ENCODE assay signal across 20 mouse cellular contexts in genomic region chr2:93482036-93482644, GRCm38 (mm10). TPM values are rescaled to one million over a fixed set of nuclear protein-coding genes. Genes with fewer than 3 reads are reported as not detected.
DNase-seq lines count a peak whose midpoint lies in the region; ATAC-seq lines count a peak whose summit lies in the region.
"Had no signal": no experiment of that assay in that cellular context is flagged by ENCODE, and none has a peak within 500 bp of the region (broad histone marks: within the 10 kb centered on the region; RNA-seq: fewer than 3 reads in every experiment).

No protein-coding gene starts in this region.

- no peaks in the 10 kb centered on the region for H3K36me3 ChIP-seq in midbrain, embryonic 10.5 days
- H3K36me3 ChIP-seq in midbrain, embryonic 11.5 days (ENCODE audit: control insufficient read depth, insufficient read depth, low read length), result no peaks in the 10 kb centered on the region
- no peaks in the 10 kb centered on the region for H3K36me3 ChIP-seq in embryonic facial prominence, embryonic 14.5 days (ENCODE audit: control insufficient read depth, insufficient read depth, low read length)
- no peaks in the 10 kb centered on the region for H3K36me3 ChIP-seq in midbrain, embryonic 16.5 days (ENCODE audit: control insufficient read depth, insufficient read depth, low read length)
- H3K36me3 ChIP-seq: heart, embryonic 13.5 days; liver, embryonic 12.5 days; lung, embryonic 15.5 days had no signal

- H3K27ac ChIP-seq in midbrain, embryonic 10.5 days (replicated peaks), result peak overlapping the region; percentile 34; the same call in 1 of the 2 replicates
- no peak overlapping the region for H3K27ac ChIP-seq in midbrain, embryonic 11.5 days (ENCODE audit: low read depth, low read length)
- peak overlapping the region; percentile 40; the same call in 1 of the 2 replicates for H3K27ac ChIP-seq in embryonic facial prominence, embryonic 14.5 days (replicated peaks; ENCODE audit: low read depth, low read length)
- no peak overlapping the region for H3K27ac ChIP-seq in midbrain, embryonic 16.5 days (ENCODE audit: low read length)
- H3K27ac ChIP-seq: heart, embryonic 13.5 days; layer of hippocampus, adult 2 months; liver, embryonic 12.5 days; lung, embryonic 15.5 days; macrophage had no signal

- ATAC-seq in midbrain, embryonic 11.5 days (ENCODE audit: low FRiP score), result no peak
- ATAC-seq in embryonic facial prominence, embryonic 14.5 days (ENCODE audit: low read depth), result peak; percentile 60
- 0 out of 2 replicates have a peak, but pooled peaks have one; percentile 52 for ATAC-seq in midbrain, embryonic 16.5 days
- ATAC-seq: intestine, embryonic 16.5 days; liver, embryonic 12.5 days had no signal

- 52% methylated on average over 6 of the region's 6 CpGs for WGBS in midbrain, embryonic 10.5 days
- WGBS in midbrain, embryonic 11.5 days, result 51% methylated on average over 6 of the region's 6 CpGs
- WGBS in embryonic facial prominence, embryonic 14.5 days, result 10% methylated on average over 6 of the region's 6 CpGs
- 42% methylated on average over 6 of the region's 6 CpGs for WGBS in midbrain, embryonic 16.5 days

- H3K27me3 ChIP-seq in midbrain, embryonic 10.5 days (ENCODE audit: low read depth, poor library complexity, severe bottlenecking), result peaks cover 11% of the 10 kb centered on the region; the same call in 1 of the 2 replicates
- no peaks in the 10 kb centered on the region for H3K27me3 ChIP-seq in midbrain, embryonic 11.5 days (ENCODE audit: control insufficient read depth, insufficient read depth, low read length)
- H3K27me3 ChIP-seq in embryonic facial prominence, embryonic 14.5 days (replicated peaks; ENCODE audit: control insufficient read depth, insufficient read depth, low read length), result no peaks in the 10 kb centered on the region
- no peaks in the 10 kb centered on the region for H3K27me3 ChIP-seq in midbrain, embryonic 16.5 days (ENCODE audit: control insufficient read depth, insufficient read depth, low read depth, low read length)
- H3K27me3 ChIP-seq: lung, embryonic 15.5 days had no signal

- H3K4me2 ChIP-seq in midbrain, embryonic 11.5 days, result no peak overlapping the region
- H3K4me2 ChIP-seq in embryonic facial prominence, embryonic 14.5 days (ENCODE audit: low read depth, low read length), result no peak overlapping the region
- H3K4me2 ChIP-seq in midbrain, embryonic 16.5 days (ENCODE audit: low read length), result no peak overlapping the region
- H3K4me2 ChIP-seq: heart, embryonic 13.5 days; liver, embryonic 12.5 days; lung, embryonic 15.5 days had no signal

- no peaks in the 10 kb centered on the region for H3K9me3 ChIP-seq in midbrain, embryonic 10.5 days (replicated peaks)
- H3K9me3 ChIP-seq in midbrain, embryonic 11.5 days (ENCODE audit: control insufficient read depth, low read length), result no peaks in the 10 kb centered on the region
- no peaks in the 10 kb centered on the region for H3K9me3 ChIP-seq in embryonic facial prominence, embryonic 14.5 days (ENCODE audit: control insufficient read depth, low read length)
- H3K9me3 ChIP-seq in midbrain, embryonic 16.5 days (replicated peaks; ENCODE audit: control insufficient read depth, low read length, poor library complexity, severe bottlenecking), result no peaks in the 10 kb centered on the region
- H3K9me3 ChIP-seq: heart, embryonic 13.5 days; liver, embryonic 12.5 days; lung, embryonic 15.5 days had no signal

- no peak overlapping the region for H3K4me3 ChIP-seq in midbrain, embryonic 10.5 days
- no peak overlapping the region for H3K4me3 ChIP-seq in midbrain, embryonic 11.5 days (ENCODE audit: low read depth, low read length)
- H3K4me3 ChIP-seq in embryonic facial prominence, embryonic 14.5 days (ENCODE audit: low read depth, low read length), result no peak overlapping the region
- no peak overlapping the region for H3K4me3 ChIP-seq in midbrain, embryonic 16.5 days (ENCODE audit: low read depth, low read length)
- H3K4me3 ChIP-seq: heart, embryonic 13.5 days; layer of hippocampus, adult 2 months; liver, embryonic 12.5 days; lung, embryonic 15.5 days had no signal

- peak; percentile 55 for DNase-seq in embryo, embryonic 10 days (ENCODE audit: low spot score)
- DNase-seq in embryo, embryonic 9.5 days (ENCODE audit: extremely low spot score), result no peak
- DNase-seq in midbrain, embryonic 10.5 days (ENCODE audit: low spot score), result no peak
- no peak for DNase-seq in midbrain, embryonic 11.5 days (ENCODE audit: low spot score, missing footprints)
- peak; percentile 69 for DNase-seq in embryonic facial prominence, embryonic 14.5 days (ENCODE audit: low spot score)
- no peak for DNase-seq in cerebellum, adult 11 months
- no peak for DNase-seq in right cerebral cortex, postnatal 10 days (ENCODE audit: low spot score in 2 of 2)
- DNase-seq: adrenal gland, adult 2 months; cerebellum, adult 11-12 months; heart, postnatal 36 days; kidney, postnatal 10 days; left cerebral cortex, postnatal 4 days; right cerebral cortex, adult 18-20 months had no signal

- H3K9ac ChIP-seq in midbrain, embryonic 11.5 days (ENCODE audit: low read length), result no peak overlapping the region
- 0 out of 2 replicates have a peak overlapping the region, but pooled peaks have one; percentile 22 for H3K9ac ChIP-seq in embryonic facial prominence, embryonic 14.5 days (ENCODE audit: low read depth, low read length)
- no peak overlapping the region for H3K9ac ChIP-seq in midbrain, embryonic 16.5 days (ENCODE audit: low read depth, low read length)
- H3K9ac ChIP-seq: heart, embryonic 13.5 days; liver, embryonic 12.5 days; lung, embryonic 15.5 days had no signal

- peaks cover 25% of the 10 kb centered on the region for H3K4me1 ChIP-seq in midbrain, embryonic 10.5 days
- peaks cover 7% of the 10 kb centered on the region; the same call in 1 of the 2 replicates for H3K4me1 ChIP-seq in midbrain, embryonic 11.5 days (ENCODE audit: control insufficient read depth, insufficient read depth, low read length)
- H3K4me1 ChIP-seq in embryonic facial prominence, embryonic 14.5 days (ENCODE audit: control insufficient read depth, insufficient read depth, low read length), result peaks cover 24% of the 10 kb centered on the region
- H3K4me1 ChIP-seq in midbrain, embryonic 16.5 days (ENCODE audit: control insufficient read depth, insufficient read depth, low read length), result no peaks in the 10 kb centered on the region
- H3K4me1 ChIP-seq: liver, embryonic 12.5 days had no signal

RNA-seq across cellular contexts. Expression of gene Cd82, which starts 19.2 kb away (rescaled TPM):
- 5.1 and 5.9 TPM in 2 replicates for polyA plus RNA-seq in midbrain, embryonic 10.5 days (2016; fragmentation: Nextera tagmentation; extraction: Ambion mirVana)
- 3.7 and 4.0 TPM in 2 replicates for polyA plus RNA-seq in midbrain, embryonic 11.5 days (2014; fragmentation: Nextera tagmentation; extraction: Ambion mirVana)
- polyA plus RNA-seq in embryonic facial prominence, embryonic 14.5 days (2014; fragmentation: Nextera tagmentation; extraction: Ambion mirVana), result 46.0 and 46.9 TPM in 2 replicates
- 19.5 and 22.1 TPM in 2 replicates for polyA plus RNA-seq in midbrain, embryonic 16.5 days (2015; fragmentation: Nextera tagmentation; extraction: Ambion mirVana)

Comparison
In these comparisons a context has a peak if more than half of its experiments do, and no peak if none do; other contexts are left out.
1. DNase-seq: peak in embryo, embryonic 10 days (single experiment) and embryonic facial prominence, embryonic 14.5 days (single experiment); none in embryo, embryonic 9.5 days (single experiment), midbrain, embryonic 10.5 days (single experiment), midbrain, embryonic 11.5 days (single experiment), cerebellum, adult 11 months (single experiment) and right cerebral cortex, postnatal 10 days (0 of 2).
2. H3K27ac ChIP-seq: peak in midbrain, embryonic 10.5 days (single experiment) and embryonic facial prominence, embryonic 14.5 days (single experiment); none in midbrain, embryonic 11.5 days (single experiment) and midbrain, embryonic 16.5 days (single experiment).